Mouse (Mus musculus) olfactory bulb, adult 2 months (tissue): ENCODE results near the gene Hoxa6.

Experiments used
- CTCF ChIP-seq: fragments of 200-500 bp; IDR thresholded peaks from 2 replicates; pipeline ENCODE4 v1.5.1; 2012; ENCODE audit warnings: low read depth, mild to moderate bottlenecking, low read length, moderate library complexity; ENCODE audit not compliant: insufficient read depth
- POLR2A ChIP-seq: fragments of 200-500 bp; IDR thresholded peaks from 2 replicates; pipeline ENCODE4 v1.6.1; 2012; ENCODE audit warnings: mild to moderate bottlenecking, low read depth, low read length, moderate library complexity; ENCODE audit not compliant: insufficient read depth

DNA sequence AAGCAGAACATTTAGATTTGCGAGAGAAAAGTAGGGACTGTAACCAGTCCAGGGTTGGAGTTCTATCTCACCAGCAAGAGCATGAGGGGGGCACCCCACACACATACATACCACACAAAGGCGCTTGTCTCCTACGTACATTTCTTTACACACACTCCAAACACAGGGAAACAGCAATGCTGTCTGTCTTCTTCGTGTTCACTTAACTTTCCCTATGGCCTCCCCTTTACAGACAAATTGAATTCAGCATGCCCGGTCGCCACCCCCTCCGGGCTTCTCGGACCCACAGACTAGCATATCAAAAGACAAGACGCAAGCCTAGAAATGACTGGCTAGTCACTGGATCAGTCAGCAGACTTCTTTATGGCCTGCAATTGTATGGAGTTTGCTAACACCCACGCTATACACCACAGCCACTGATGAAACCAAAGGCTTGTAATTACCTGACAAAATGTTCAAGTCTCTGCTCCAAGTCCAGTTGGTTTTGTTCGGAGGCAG, 28.3 kb downstream of the Hoxa6 start:
- no peak for TF ChIP-seq POLR2A
- TF ChIP-seq CTCF = no peak
